Mouse (Mus musculus): ENCODE data around the gene Cdc34.

The Cdc34 gene

GRCm38 (mm10) chr10:79681591-79682245, at the start of gene Cdc34:
Cdc34 (plus strand) TSS chr10:79682195.
- DNase-seq (ENCODE audit: low read depth in 2 of 2, low spot score in 2 of 2): peak; percentile 98 to 99

DNA sequence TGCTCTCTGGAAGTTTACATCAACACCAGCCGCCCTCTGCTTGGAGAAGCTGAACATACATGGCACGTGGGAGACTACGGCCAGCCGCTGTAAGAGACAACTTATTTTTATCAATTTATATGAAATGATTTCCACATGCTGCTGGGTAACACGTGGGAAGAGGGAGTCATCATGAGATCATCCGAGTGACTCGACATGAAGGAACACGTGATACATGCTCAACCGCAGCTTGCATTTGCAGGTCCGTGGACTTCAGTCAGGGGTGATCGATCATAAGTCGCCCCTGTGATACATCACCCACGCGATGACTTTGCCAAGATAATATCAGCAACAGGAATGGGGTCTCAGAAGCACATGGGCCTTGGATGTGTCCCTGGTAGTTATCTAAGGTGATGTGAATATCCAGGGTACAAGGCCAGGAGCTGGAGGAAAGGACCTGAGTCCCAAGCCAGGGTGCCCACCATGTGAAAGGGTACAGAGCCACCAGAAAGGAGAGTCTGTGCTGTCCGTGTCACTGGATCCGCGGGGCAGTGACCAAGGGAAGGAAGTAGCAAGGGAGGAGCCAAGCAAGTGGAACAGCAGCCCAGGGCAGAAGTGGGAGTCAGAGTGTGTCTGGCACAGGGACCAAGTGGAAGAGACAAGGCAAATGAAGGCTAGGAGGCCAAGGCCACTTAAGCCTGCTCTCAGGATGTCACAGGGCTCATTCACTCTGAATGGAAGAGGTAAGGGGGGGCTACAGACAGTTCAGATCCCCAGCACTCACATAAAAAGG, 48.8 kb upstream of the Cdc34 start:
- DNase-seq (ENCODE audit: low read depth in 2 of 2, low spot score in 2 of 2): no peak

DNA sequence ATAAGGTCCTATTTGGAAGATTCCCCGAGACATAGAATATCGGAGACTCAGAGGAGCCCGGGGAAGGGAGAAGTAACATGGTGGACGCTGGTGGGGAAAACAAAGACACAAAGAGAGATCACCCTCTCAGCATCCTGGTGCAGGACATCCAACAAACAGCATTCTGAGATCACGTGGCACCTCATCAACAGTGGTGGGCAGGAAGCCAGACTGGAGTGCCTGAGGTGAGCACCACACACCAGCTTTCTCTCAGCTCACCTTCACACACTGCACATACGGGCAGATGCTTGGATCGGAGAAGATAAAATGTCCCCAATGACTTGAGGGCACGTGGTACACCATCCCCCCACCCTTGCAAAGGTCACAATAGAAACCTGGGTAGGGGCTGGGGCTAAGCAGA, 45.7 kb upstream of the Cdc34 start:
- no peak for DNase-seq (ENCODE audit: low read depth in 2 of 2, low spot score in 2 of 2)

DNA sequence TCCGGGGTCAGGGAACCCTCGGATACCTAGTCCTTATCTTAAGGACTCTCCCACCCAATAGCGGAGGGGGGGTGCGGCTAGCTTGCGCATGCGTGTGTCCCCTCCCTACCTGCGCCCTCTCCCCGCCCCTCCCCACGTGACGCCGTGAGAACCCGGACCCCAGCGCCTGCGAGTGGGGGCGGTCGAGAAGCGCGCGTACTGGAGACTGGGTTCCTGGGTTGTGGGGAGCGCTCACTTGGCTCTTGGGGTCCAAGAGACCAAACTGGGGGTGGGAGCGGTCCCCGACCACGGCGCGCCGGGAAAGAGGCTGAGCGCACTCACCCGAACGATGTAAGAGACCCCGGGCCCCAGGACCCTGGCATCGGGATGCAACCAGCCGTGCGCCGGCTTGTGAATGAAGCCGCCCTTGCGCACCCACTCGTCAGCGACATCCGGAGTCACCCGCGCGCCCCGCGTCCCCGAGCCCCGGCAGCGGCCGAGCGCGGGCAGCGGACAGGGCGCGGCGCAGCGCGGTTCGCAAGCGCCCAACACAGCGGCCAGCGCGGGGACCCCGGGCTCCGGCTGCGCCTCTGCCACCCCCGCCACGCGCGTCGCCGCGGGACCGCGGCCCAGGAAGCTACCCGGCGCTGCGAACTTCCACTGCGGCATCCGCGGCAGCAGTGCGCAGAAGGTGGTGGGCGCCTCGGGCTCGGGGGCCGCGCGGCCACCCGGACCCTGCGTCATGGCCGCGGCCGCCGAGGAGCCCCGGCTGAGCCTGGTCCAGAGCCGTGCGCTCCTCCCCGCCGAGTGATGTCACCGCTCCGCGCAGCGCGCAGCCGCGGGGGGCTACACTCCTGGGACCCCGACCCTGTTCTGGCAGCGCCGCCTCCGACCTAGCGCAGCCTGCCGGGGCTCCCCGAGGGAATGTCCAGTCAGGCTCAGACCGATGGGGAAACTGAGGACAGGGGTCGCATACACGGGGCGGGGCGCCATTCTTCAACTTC, 44.6 kb upstream of the Cdc34 start, which contains the start of gene Shc2:
Shc2 (minus strand) TSS at position 791 of the 983 bp plus-strand sequence.
- DNase-seq (ENCODE audit: low read depth in 2 of 2, low spot score in 2 of 2): no peak

GRCm38 (mm10) chr10:79638486-79639204, 43.4 kb upstream of the Cdc34 start:
- DNase-seq (ENCODE audit: low read depth in 2 of 2, low spot score in 2 of 2): no peak

DNA sequence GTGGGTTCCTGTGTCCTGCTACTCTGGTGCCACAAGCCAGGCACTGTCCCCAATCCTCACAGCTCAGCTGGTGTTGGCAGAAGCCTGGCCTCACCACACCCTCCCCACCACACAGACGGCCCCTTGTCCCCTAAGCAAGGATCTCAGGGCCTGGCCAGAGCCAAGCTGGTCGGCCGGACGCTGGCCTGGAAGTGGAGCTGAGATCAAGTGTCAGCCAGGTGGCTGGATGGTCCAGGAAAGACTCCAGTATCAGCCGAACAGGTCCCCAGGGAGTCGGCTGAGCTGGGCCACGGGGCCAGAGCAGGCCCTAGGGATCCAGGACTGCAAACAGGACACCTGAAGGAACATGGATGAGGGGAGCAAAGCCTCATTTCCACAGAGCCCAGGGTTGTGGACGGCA, 36.3 kb upstream of the Cdc34 start, which contains the start of gene Odf3l2:
Odf3l2 (minus strand) TSS at position 28 of the 400 bp plus-strand sequence.
- no peak for DNase-seq (ENCODE audit: low read depth in 2 of 2, low spot score in 2 of 2)

GRCm38 (mm10) chr10:79649070-79649751, 32.8 kb upstream of the Cdc34 start:
- DNase-seq (ENCODE audit: low read depth in 2 of 2, low spot score in 2 of 2): peak; percentile 43 to 59

DNA sequence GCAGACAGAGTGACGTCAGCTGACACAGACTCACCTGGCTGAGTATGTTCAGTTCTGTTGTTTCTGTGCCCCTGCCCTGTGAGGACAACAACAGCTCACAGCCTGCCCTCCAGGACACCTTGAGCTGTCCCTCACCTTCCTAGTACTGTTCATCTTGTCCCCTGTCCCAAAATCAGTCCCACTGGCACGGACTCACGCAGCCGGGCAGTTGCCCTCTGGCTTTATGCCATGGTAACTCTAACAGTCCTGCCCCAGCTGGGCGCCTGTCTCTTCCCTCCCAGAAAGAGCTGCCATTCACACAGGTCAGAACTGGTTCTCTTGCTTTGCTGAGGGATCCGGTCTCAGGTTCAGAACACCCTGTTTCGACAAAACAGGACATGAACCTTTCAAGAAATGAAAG, 29.2 kb upstream of the Cdc34 start:
- no peak for DNase-seq (ENCODE audit: low read depth in 2 of 2, low spot score in 2 of 2)

- DNase-seq (ENCODE audit: low read depth in 2 of 2, low spot score in 2 of 2): no peak
These were observed 27.0 kb upstream of the Cdc34 start for GRCm38 (mm10) chr10:79654946-79655395.

- DNase-seq (ENCODE audit: low read depth in 2 of 2, low spot score in 2 of 2): no peak
These were observed 23.2 kb upstream of the Cdc34 start for GRCm38 (mm10) chr10:79658829-79659228.

DNA sequence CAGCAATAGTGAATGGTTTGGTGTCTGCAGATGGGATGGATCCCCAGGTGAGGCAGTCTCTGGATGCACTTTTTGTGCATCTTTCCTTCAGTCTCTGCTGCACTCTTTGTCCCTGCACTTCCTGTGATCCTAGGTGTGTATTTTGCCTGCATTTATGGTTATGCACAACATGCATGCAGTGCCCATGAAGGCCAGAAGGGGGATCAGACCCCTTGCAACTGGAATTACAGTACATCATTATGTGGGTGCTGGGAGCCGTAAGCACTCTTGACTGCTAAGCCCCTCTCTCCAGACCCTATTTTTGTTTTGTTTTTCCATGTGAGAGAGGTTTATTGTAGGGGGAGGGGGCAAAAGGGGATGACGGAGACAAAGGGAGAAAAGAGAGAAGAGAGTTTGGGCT, 21.7 kb upstream of the Cdc34 start:
- DNase-seq (ENCODE audit: low read depth in 2 of 2, low spot score in 2 of 2): no peak

DNA sequence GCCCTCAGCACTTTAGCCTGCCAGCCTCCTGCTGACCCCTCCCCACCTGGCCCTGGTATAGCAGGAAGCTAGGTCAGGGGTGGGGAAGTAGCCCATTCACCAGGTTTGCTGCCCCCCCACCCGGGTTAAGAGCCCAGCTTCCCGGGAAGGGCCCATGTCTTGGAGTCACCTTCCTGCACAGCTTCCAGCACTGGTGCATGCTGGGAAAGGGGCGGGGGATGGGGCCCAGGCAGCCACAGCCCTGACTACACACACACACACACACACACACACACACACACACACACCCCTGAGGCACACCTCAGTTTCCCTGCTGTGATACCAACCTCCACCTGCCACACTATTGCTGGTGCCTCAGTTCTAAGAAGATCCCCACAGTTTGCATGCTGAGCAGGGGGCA, 20.1 kb upstream of the Cdc34 start:
- no peak for DNase-seq (ENCODE audit: low read depth in 2 of 2, low spot score in 2 of 2)

- DNase-seq (ENCODE audit: low read depth in 2 of 2, low spot score in 2 of 2): peak; percentile 62 to 74
These were observed 17.8 kb upstream of the Cdc34 start, which contains the start of gene Madcam1 for GRCm38 (mm10) chr10:79664131-79664665. Madcam1 (plus strand) TSS chr10:79664559.

DNA sequence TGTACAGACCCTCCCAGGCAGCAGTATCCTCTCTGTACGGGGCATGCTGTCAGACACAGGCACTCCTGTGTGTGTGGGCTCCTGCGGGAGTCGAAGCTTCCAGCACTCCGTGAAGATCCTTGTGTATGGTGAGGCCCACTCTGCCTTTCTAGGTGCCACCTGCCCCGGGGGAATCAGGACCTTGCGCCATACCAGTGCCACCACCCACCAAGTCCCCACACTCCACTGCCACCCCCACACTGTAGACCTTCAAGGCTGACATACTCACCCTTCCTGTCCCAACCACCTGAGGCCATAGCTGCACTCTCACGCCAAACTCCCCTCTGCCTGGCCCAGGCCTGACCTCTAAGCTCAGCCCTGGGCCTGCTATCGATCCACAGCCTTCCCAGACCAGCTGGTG, 16.9 kb upstream of the Cdc34 start:
- no peak for DNase-seq (ENCODE audit: low read depth in 2 of 2, low spot score in 2 of 2)

- DNase-seq (ENCODE audit: low read depth in 2 of 2, low spot score in 2 of 2): no peak
These were observed 15.5 kb upstream of the Cdc34 start for GRCm38 (mm10) chr10:79666493-79666892.

GRCm38 (mm10) chr10:79668076-79668475, 13.9 kb upstream of the Cdc34 start:
- DNase-seq (ENCODE audit: low read depth in 2 of 2, low spot score in 2 of 2): no peak

- DNase-seq (ENCODE audit: low read depth in 2 of 2, low spot score in 2 of 2): peak; percentile 77 to 89
These were observed 13.0 kb upstream of the Cdc34 start, which contains the start of gene Tpgs1 for GRCm38 (mm10) chr10:79668771-79669575. Tpgs1 (plus strand) TSS chr10:79669369.

DNA sequence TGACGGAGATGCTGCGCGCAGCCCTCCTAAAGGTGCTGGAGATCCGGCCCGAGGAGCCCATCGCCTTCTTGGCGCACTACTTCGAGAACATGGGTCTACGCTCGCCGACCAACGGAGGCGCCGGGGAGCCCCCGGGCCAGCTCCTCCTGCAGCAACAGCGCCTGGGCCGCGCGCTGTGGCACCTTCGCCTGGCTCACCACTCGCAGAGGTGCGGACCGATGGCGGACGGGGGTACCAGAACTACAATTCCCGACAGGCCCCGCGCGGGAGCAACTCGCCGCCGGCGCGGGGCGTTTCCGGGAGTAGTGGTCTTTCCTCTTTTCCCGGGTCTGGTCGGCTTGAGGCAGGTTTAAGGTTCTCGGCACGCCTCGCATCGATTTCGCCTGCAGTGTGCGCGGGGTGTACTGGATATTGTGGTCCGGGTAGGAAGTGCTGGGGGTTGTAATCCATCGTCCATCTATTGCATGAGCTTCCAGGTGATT, 12.4 kb upstream of the Cdc34 start:
- DNase-seq (ENCODE audit: low read depth in 2 of 2, low spot score in 2 of 2): peak; percentile 43 to 51
